Mouse (Mus musculus) forelimb bud, embryonic 11.5 days (tissue): Measurements from ENCODE around the gene Eef1a2.
A peak's percentile ranks its signal among the peaks of the same experiment; 100 is the strongest.

Experiments used
- DNase-seq: peaks from one replicate; pipeline ENCODE4 v3.0.0-alpha.2; 2012; ENCODE audit warnings: low read depth, low spot score

The Eef1a2 gene

DNA sequence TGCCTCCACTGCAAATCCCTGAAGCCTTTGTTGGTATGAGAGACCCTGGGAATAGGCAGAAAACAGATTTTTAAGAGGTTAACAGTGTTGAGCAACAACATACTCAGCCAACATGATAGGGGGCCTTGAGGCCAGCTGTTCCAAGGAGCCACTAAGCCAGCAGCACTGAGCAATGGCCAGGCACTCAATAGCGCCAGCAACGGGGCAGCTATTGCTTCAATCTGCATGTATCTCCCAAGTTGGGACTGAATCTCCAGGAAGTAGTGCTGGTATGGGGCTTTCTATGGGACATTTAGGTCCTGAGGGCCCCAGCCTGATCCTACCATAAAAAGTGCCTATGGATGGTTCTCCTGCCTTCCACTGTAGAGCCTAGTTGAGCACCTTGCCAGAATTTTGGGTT lies 1.7 kb upstream of the Eef1a2 start:
- DNase-seq = no peak

DNA sequence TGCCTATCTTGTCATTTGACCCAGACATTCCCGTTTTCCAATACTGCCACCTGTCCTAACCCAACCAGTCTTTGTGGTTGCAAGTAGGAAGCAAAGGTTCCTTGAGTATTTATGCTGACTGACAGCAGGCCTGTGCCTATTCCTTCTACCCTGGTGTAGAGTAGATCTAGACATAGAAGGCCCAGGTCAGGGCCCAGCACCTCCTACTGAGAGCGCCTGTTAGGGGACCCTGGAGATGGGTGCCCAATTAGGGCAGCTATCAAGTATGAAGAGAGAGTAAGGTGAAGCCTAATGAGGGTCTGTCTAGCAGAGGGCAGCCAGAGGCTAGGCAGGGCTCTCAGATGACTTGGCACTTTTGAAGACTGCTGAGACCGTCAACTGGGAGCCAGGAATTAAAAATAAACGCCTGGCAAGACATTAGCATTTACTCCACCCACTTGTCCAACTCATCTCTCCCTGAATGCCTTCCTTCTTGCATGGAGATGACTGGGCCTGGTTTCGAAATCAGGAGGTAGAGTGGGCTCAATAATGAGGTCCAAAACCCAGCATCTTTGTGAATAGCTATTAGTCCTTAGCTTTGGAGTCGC lies 995 bp upstream of the Eef1a2 start:
- DNase-seq = no peak

DNA sequence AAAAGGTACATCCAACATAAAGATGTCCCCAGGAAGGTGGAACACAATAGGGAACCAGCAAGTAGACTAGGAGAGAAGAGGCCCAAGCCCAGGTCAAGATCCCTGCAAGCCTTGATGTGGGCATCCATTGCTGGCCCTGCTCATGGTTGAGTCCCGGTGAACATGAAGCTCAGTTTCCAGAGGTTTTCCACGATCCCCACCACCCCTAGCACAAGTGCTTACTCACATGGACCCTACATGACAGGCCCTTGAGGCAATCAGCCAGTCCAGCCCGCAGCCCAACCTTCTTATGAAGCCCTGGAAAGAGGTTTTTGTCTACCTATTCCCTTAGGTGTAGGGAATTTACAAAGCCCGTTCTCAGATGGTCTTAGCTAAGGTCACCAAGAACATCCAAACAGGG lies 366 bp upstream of the Eef1a2 start:
- DNase-seq = no peak

DNA sequence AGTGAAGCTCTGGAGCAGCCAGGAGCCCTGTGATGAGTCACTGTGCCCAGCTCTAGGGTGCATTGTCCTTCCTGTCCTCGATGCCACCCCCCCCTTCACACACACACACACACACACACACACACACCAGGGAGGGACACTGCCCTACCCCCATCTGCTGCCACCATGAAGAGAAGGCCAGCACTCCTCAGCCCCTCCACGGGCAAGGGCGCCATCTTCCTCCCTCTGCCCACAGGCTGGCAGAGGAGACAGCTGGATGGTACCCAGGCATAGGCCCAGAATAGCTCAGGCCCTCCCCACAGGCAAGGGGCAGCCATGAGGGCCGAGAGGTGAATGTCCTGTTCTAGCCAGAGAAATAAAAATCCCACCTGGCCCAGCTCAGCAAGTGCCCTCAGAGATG lies 1.0 kb downstream of the Eef1a2 start:
- DNase-seq = no peak

DNA sequence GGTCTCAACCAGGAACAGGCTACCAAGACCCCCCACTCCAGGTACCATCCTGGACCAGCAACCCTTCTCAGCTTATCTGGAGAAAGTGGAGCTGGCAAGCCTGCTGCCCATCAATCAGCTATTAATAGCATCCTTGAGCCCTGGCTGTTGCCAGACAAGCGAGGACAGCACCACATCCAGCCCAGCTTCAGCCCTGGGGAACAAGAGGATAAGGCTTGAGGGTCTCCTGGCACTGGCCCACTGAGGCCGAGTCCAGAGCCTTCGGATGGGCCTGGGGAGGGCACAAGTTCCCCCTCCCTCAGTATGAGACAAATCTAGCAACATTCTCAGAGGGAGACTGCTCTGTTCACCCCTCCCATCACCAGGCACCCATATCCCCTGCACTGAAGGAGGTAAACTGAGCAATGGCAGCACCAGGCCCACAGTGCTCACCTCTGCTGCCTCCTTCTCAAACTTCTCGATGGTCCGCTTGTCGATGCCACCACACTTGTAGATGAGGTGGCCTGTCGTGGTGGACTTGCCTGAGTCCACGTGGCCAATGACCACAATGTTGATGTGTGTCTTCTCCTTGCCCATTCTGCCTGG lies 1.9 kb downstream of the Eef1a2 start:
- no peak for DNase-seq

DNA sequence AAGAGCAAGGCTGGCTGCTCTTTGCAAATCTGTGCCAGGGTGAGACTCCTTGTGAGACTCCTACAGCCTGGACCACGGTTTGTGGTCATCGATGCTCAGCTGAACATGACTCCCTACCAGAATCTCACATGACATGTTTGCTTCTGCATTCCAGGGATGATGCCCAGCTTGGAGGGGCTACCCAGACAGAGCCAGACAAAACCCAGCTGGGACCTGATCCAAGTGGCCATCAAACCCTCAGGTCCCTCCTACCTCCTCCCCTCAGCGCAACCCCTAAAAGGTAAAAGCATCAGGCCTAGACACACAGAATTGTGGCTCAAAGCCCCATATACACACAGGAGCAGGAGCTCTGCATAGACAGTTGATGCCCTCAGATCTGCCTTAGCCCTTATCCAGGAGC lies 2.5 kb downstream of the Eef1a2 start:
- no peak for DNase-seq

DNA sequence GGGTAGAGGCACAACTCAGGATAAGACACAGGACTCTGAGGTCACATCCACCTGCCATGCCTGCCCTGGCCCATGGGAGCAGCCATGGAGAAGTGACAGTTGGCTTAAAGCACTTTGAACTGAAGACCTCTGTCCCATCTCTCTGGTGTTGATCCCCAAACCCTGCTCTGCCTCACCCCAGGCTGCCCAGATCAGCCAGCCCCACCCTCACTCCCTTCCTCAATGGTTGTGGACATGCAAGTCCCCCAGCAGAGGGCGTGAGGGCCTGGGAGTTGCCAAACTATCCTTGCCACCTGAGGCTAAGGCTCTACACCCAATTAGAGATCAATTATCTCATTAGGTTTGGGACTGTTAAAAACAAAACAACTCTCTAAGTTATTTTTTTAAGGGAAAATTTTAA lies 3.0 kb downstream of the Eef1a2 start:
- DNase-seq = no peak

DNA sequence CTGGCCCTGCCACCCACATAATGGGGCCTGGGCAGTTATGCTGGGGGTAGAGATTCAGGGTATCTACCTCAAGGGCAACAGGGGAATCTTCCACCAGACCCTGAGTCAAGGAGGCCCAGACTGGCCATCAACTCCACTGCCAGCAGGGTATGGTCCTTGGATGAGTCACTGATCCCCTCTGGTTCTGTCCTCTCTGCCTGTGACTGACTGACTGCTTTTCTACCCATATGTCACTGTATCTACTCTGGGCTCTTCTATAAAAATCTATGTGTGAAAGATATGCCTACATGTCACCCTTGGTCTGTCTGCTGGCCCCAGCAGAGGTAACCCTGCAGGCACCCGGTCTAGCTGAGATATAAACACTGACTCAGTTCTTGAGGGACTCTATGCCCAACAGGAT lies 3.7 kb downstream of the Eef1a2 start:
- DNase-seq = no peak

DNA sequence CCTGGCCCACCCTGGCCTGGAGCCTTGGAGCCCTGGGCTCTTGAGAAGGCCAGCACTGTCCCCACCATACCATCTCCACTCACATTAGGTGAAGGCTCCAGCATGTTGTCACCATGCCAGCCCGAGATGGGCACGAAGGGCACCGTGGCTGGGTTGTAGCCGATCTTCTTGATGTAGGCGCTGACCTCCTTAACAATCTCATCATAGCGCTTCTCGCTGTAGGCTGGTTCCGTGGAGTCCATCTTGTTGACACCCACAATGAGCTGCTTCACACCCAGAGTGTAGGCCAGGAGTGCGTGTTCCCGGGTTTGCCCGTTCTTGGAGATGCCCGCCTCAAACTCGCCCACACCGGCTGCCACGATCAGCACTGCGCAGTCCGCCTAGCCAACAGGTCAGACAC lies 4.1 kb downstream of the Eef1a2 start:
- no peak for DNase-seq

DNA sequence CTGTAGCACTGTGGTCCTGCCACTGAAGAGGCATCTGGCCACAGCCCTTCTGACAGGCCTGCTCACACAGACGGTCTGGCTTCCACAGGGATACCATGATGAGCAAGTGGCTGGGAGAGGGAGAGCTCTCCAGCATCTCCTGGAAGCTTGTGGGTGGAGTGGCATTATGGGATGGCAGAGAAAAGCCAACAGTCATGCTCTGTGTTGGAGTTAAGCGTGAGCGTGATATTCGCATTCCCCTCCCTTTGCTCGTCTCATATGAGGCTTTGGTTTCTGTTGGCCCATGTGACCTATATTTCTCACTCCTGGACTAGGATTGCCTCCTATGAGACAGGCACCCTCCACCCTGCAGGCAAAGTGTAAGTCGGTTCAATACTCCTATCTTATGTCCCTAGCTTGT lies 6.5 kb downstream of the Eef1a2 start:
- DNase-seq = no peak

DNA sequence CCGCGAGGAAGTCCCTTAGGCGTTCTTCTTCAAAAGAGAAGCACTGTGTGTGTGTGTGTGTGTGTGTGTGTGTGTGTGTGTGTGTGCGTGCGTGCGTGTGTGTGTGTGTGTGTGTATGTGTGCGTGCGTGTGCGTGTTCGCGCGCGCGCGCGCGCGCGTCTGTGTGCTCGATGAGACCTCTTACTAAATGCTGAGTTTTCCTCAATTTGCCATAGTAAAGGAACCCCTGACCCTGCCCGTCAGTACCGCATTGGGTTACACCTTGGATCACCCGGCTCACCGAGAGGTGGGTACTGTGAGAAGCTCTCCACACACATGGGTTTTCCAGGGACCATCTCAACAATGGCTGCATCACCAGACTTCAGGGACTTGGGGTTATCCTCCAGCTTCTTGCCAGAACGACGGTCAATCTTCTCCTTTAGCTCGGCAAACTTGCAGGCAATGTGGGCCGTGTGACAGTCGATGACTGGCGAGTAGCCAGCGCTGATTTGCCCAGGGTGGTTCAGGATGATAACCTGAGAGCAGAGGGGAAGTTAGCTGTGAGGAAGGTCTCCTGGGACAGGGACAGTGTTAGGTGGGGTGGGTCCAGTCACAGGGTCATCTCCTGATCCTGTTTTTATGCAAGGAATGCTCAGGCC lies 8.4 kb downstream of the Eef1a2 start:
- no peak for DNase-seq

DNA sequence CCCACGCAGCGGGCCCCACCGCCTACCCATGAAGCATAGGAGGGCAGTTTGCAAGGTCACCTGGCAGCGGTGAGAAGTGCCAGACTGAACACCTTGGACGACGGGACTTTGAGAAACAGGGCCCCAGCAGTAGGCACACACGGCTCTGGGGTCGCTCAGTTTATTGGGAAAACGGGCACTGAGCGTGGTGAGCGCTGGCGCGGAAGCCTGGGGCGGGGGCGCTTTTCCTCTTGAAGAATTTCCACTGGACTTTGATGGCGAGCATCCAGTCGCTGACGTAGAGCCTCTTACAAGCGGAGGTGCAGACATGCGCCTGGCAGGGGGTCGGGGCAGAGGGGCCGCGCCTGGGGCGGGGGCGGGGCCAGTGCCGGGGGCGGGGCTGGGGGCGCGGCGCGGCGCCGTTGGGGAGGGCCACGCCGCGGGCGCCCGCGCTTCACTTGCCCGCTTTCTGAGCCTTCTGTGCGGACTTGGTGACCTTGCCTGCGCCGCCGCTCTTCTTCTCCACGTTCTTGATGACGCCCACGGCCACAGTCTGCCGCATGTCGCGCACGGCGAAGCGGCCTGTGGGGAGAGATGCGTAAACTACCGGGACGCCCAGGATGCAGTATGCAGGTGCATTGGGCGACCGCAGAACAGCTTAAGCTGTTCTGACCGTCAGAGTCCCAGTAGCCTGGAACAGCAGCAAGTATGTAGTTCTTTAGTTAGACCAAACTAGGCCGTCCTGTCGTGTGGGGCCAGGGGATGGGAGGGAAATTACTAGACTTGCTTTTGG lies 9.1 kb downstream of the Eef1a2 start:
- DNase-seq = peak; percentile 11

DNA sequence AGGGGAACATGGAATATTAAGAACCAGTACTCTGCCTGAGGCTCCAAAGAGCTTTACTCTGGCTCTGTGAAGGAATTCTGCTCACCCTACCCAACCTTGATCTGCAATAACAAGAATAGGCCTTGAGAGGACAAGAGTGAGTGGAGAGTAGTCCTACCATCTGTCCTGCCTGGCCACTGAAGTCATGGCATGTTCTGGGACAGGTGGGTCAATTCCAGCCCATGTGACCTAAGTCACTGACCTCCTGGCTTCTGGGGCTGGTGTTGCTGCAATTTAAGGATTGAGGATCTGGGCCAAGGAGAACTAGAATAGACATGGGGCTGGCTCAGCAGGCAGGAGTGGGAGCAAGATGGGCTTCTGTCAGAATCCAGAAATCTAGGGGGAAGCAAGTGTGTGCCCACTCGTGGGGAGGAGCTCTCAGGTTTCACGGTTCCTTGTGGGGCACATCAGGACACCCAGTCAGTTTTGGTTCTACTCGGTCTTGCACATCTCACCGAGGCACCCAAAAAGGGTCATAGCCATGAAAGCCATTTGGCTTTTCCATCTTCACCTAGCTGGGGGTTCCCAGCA lies 9.8 kb downstream of the Eef1a2 start:
- no peak for DNase-seq

DNA sequence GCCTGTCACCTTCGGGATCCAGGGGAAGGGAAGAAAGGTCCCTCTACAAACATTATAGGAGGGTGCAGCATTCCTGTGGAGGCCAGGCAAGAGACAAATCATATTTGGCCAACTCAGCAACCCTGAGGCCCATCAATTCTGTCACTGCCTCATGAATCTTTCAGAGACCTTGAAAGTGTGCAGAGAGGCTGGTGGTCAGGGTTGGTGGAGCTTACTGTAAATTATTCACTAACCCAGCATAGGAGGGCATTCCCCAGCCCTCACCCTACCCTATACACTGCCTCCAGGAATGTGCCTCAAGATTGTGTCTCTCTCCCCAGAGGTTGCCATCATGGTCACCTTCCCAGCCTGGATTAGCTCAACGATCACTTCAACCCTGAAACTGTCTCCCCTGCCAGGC lies 12.1 kb downstream of the Eef1a2 start:
- no peak for DNase-seq

DNA sequence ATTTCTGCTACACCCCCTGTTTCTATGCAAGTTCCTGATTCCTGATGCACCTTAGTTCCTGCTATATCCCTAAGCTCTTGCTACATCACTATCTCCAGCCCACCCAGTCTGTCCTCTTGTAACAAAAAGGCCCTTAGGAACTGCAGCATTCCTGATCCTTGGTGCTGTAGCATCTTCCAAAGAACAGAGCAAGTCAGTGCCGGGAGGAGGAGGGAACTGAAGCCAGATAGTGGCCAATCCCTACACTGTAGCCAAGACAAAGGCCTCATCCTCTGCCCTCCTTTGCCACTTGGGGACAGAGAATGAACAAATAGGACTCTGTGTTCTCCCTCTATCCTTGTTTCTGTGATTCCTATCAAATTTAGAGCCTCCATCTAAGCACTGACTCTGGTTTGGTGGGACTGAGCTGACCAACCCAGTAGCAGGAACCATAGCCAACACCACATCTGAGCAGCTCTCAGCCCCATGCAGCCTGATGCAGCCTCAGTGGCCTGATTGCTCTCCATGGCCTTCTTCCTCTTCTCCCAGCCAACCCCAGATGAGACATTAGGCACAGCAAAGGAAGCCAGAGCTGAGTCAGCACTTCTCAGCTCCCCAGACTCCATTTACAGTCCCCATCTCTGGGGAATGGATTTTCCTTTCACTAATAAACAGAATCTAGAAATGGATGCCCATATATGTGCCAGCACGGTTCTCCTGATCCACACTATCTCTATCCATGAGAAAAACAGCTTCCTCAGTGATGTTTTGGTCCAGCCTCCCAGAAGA lies 13.1 kb downstream of the Eef1a2 start:
- DNase-seq = no peak

DNA sequence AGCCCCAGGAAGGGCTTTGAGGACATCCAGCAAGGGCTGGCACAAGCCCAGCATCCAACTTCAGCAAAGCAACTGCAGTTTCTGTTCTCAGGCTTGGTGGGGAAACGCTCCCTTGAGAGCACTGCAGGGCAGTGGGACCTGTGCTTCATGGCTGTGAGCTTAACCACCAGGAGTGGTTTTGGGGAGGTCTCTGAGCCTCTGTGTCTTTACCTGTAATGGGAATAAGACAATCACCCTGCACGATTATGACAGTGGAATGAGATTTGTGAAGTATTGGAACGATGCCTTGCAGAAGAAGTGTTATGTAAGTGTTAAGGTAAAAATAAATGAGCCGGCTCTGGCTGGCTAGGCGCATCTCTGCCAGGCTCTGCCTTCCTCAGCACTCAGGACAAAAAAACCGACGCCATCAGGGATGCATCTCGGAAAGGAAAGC lies 14.1 kb downstream of the Eef1a2 start:
- DNase-seq = no peak

DNA sequence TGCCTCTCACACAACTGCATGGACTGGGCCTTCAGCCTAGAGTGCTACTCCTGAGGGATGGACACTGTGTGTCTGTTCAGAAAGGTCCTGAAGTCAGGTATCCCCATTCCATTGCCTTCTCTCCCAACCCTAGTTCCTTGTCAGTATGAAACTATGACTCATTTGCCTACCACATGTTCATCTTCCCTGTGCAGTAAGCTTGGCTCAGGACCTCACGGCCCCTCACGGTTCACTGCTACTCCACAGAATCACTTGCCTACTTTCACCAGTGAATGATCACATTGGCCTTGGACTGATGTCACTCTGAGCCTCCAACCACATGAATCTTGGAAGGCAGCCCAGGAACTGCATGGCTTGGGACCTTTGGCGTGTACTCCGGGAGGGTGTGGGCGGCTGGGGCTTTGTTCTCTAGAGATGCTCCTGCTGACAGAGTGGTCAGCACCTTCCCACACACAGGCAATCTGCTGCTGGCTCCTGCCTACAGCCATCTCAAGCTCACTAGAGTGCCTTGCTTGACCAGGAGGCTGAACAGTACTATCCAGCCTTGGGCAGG lies 17.1 kb downstream of the Eef1a2 start:
- no peak for DNase-seq

DNA sequence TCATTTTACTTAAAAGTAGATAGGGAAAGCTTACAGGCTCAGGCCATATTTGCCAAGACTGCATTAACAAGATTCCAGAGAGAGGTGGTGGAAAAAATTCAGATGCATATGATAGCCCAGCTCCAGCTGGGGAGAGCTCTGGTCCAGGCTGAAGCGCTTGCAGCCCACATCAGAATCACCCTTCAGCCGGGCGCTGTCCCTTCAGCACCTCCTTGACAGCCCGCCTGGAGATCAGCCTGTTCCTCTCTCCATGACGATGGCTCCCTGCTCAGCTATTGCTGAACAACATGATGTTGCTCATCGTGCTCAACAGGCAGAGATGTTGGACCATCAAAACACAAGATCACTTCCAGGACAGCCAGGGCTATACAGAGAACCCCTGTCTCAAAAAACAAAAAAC lies 19.9 kb downstream of the Eef1a2 start:
- DNase-seq = peak; percentile 68

DNA sequence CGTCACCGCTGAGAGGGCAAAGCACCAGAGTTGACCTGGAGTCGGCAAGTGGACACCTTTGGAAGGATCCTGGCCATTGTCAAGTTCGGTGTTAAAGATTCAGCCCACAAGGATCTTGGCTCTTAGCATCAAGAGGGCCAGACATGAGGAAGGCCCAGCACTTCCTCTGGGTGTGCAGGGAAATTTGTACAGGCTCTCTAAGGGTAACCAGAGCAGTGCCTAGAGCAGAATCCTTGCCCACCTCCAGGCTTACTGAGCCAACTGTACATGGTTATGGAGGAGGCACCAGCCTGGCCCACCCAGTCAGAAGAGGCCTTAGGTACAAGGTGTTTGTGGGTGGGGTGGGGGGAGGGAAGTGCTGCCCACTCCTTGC lies 21.4 kb downstream of the Eef1a2 start:
- no peak for DNase-seq

DNA sequence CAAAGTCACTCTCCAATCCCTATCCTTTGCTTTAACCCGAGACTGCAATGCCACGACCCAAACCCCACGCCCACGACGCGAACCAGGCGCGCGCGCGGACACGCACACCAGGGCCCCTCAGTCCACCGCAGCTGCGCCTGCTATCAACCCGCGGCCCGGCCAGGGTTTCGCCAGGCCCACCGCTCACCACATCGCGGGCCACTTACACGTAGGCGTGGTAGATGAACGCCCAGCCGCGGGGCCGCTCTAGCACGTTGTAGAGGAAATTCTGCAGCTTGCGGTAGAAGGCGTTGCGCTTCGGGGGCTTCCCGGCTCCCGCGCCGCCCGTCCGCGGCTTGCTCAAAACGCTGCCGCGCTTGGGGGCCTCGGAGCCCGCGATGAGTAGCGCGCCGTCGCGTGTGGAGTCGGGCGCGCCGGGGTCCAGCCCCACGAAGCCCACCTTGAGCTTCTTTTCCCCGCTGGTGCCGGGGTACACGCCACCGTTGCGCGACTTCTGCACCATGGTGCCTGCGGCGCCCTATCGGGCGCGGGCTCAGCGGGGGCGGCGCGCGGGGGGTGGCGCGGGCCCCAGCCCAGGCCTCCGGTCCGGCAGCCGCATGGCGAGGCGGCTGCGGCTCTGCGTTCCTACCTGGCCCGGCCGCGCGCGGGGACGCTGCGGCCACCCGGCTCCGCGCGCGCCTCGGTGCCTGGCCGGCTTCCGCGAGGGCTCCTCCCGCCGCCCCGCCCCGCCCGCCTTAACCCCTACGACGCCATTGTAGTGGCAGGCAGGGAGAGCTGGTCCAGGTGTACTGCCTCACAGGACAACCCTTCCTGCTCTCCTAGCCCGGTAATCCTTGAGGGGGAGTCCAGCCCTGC lies 22.0 kb downstream of the Eef1a2 start, which contains the start of gene Kcnq2:
Gene Kcnq2 (minus strand): TSS at position 710 of the 855 bp plus-strand sequence.
- no peak for DNase-seq
